In genomic region chr17:28368449-28368848, GRCm38 (mm10) we compare ENCODE assay signal across 8 mouse cellular contexts. TPM values are rescaled to one million over a fixed set of nuclear protein-coding genes. Genes with fewer than 3 reads are reported as not detected.
A peak's percentile ranks its signal among the peaks of the same experiment; 100 is the strongest.
DNase-seq lines count a peak whose midpoint lies in the region; TF ChIP-seq lines count a peak whose summit lies in the region.

No protein-coding gene starts in this region.

- H3K4me3 ChIP-seq in lung, adult 2 months (replicated peaks; ENCODE audit: extremely low read depth, low read depth, low read length), result no peak overlapping the region

- peak; percentile 85 for TF ChIP-seq CTCF in lung, adult 2 months (IDR thresholded peaks at IDR 0.05; ENCODE audit: insufficient read depth, low read length)

- peak; percentile 85 to 86 for DNase-seq in B cell, adult 2 months
- DNase-seq in Muller cell, postnatal 12 days (ENCODE audit: inconsistent ontology term), result peak; percentile 71
- peak; percentile 65 to 78 for DNase-seq in cerebellum, postnatal 25 days
- peak; percentile 63 to 68 for DNase-seq in heart, adult 9 months (ENCODE audit: low spot score in 2 of 2)
- DNase-seq in kidney, postnatal 25 days, result peak; percentile 87 to 92
- DNase-seq in lung, adult 2 months, result peak; percentile 90
- peak; percentile 68 for DNase-seq in right cerebral cortex, postnatal 14 days
- DNase-seq in urinary bladder, postnatal 25 days (ENCODE audit: low spot score), result peak; percentile 86

- H3K4me1 ChIP-seq in lung, adult 2 months (ENCODE audit: control insufficient read depth, insufficient read depth, low read length), result 0 out of 2 replicates have a peak, but pooled peaks cover 3% of the 10 kb centered on the region

- 2% methylated on average over 13 of the region's 13 CpGs for WGBS in lung, adult 2 months

- TF ChIP-seq POLR2A in lung, adult 2 months (IDR thresholded peaks at IDR 0.05; ENCODE audit: borderline replicate concordance, extremely low read depth, low read depth, low read length), result no peak

RNA-seq across cellular contexts. Expression of gene Tulp1, which starts 3.4 kb away (rescaled TPM):
- polyA plus RNA-seq in lung, adult 2 months (2012; rRNA removed), result 7.0 and 7.2 TPM in 2 replicates

RNA-seq across cellular contexts. Expression of gene Tead3, which starts 17.8 kb away (rescaled TPM):
- polyA plus RNA-seq in lung, adult 2 months (2012; rRNA removed), result 28.1 and 30.7 TPM in 2 replicates

RNA-seq across cellular contexts. Expression of gene Rpl10a, which starts 40.2 kb away (rescaled TPM):
- polyA plus RNA-seq in lung, adult 2 months (2012; rRNA removed), result 1,664 and 1,938 TPM in 2 replicates

RNA-seq across cellular contexts. Expression of gene Fance, which starts 55.1 kb away (rescaled TPM):
- polyA plus RNA-seq in lung, adult 2 months (2012; rRNA removed), result 18.2 and 21.7 TPM in 2 replicates
